Mouse (Mus musculus) activated CD4-positive, CD25-positive, alpha-beta regulatory T cell, adult 4 months (primary cell): Measurements from ENCODE around the gene Dalrd3. TPM values are rescaled to one million over a fixed set of nuclear protein-coding genes. Genes with fewer than 3 reads are reported as not detected.

Source experiments
- ATAC-seq: one replicate; pipeline ENCODE4 v1.8.0; 2017
- polyA plus RNA-seq, 2 experiments: library from polyadenylated mRNA; unstranded; fragments of 100-300 nt; shearing (Covaris generic); gene quantifications; one replicate each; pipeline ENCODE4 v1.2.1; 2017

The Dalrd3 gene
- polyA plus RNA-seq = 10 to 100 TPM; 46.1 to 77.0 TPM

DNA sequence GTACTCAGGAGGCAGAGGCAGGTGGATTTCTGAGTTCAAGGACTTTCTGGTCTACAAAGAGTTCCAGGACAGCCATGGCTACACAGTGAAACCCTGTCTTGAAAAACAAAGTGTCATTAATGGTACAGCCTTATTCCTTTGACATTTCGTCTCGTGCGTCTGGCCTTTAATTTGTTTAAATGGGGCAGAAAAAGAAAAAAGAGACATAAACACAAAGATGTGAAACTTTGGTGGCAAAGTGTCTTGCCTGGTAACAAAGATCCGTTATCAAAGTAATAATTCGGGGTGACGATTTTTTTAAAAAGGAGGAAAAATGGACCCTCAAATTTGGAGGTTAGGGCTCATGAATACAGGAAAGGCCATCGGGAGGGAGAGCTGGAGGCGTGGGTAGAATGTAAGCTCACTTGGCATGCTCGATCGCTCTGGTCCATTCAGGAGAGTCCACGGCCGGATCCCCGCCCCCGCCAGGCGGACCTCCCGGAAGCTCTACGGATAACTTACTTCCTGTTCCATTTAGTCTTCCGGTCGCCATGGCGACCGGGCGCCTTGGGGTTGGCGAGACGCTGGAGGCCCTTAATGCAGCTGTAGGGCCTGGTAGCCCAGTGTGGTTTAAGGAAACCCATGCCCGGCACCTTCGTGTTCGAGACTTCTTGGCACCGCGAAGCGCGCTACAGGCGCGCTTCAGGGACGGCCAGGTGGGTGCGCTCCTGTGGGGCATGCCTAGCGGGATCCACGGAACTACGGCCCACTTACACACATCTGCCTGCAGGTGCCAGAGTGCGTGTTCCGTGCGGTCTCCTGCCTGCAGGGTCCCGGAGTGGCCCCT, at the start of gene Dalrd3:
Gene Dalrd3 (plus strand): TSS at position 506 of the 826 bp plus-strand sequence.
- peak; percentile 61 for ATAC-seq

GRCm38 (mm10) chr9:108521604-108522003, 48.1 kb upstream of the Dalrd3 start:
- ATAC-seq = no peak

GRCm38 (mm10) chr9:108523341-108523740, 46.3 kb upstream of the Dalrd3 start:
- ATAC-seq = no peak

- ATAC-seq = no peak
Measured at GRCm38 (mm10) chr9:108525400-108525799, 44.3 kb upstream of the Dalrd3 start.

DNA sequence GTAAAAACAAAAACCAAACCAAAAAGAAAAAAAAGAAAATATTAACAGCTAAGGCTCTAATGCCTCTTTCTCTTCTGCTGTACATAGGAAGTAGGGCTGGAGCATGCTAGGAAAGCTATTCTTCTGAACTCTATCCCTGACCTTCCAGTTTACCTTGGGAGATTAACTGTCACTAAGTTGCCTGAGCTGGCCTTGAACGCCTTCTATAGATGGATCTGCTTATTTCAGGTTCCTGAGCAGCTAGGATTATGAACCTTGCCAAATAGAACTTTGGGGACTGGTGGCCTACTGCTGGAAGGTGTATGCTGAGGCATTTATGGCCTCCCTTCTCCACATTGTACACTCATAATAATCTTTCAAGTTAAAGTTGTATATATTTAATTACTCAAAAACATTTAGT, 38.7 kb upstream of the Dalrd3 start:
- ATAC-seq = no peak

DNA sequence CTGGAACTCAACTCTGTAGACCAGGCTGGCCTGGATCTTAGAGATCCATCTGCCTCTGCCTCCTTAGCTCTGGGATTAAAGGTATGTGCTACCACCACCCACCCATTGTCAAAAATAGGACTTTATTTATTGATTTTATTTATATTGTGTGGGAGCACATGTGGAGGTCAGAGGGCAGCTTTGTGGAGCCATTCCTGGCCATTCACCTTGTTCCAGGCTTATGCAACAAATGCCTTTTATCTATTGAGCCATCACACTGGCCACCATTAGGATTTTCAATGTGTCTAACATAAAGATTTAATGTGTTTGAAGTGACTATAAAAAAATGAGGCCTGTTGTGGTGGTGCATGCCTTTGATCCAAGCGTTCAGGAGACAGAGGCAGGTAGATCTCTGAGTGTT, 38.2 kb upstream of the Dalrd3 start:
- no peak for ATAC-seq

DNA sequence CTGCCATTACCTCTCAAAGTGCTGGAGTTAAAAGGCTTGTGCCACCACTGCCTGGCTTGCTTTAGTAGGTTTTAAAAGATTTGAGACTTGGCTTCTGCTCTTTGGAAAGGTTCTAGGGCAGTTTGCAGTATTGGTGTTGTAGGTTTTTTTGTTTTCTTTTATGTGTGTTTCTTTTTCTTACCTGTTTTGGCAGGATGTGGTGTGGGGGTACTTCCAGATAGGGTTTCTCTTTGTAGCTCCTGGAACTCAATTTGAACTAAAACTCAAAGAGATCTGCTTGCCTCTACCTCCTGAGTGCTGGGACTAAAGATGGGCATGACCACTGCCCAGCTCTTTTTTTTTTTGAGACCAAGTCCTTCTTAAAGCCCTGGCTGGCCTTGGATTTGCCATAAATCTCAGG, 28.8 kb upstream of the Dalrd3 start:
- ATAC-seq = peak; percentile 57

GRCm38 (mm10) chr9:108545986-108546385, 23.7 kb upstream of the Dalrd3 start:
- no peak for ATAC-seq

GRCm38 (mm10) chr9:108546875-108547274, 22.8 kb upstream of the Dalrd3 start:
- ATAC-seq = no peak

DNA sequence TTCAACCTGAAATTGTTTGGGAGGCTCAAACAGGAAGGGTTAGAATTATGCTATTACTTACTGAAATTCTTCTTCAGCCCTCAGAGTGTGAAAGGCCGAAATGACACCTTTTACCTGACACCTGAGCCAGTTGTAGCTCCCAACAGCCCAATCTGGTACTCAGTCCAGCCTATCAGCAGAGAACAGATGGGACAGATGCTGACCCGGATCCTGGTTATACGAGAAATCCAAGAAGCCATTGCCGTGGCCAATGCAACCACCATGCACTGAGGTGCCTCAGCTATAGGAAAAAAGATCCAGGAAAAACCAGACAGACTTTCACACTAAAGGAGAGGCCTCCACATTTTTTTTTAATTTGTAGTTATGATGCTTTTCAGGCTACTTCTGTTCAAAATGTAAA, 10.5 kb upstream of the Dalrd3 start:
- no peak for ATAC-seq

GRCm38 (mm10) chr9:108560227-108560841, 9.4 kb upstream of the Dalrd3 start, which contains the start of gene Impdh2:
Gene Impdh2 (plus strand): TSS chr9:108560286.
- ATAC-seq = peak; percentile 98

DNA sequence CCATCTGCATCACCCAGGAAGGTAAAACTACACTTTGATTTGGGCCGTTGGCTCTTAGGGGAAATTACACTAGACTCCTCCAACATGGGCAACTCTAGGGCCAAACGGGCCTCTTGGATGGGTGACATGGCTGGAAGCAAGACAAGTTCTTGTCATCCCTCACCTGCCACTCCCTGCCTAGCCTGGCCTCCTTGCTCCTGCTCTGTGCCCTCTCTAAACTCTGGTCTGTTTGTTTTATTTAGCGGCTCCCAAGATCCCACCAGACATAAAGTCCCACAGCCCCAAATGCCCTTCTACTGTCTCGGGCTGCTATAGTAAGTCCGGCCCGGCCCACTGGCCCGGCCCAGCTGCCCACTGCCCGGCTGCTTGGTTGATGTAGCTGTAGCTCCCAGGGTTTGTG, 6.0 kb upstream of the Dalrd3 start:
- ATAC-seq = no peak

DNA sequence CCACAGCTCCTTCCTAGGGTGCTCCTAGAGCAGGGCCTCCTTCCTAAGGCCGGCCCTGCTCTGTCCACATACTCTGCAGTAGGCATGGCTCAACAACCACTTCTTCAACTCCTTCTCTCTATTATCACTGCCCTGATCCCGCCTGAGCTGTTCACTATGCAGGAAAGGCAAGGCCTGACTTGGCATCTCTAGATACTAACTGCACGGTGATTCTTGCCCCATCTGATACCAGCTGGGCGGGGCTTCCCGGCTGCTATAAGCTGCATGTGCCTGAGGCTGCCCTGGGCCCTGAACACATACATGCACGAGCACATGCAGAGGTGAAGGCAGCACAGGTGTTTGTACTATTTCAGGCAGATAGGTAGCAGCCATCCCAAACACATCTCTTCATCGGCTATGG, 5.6 kb upstream of the Dalrd3 start:
- no peak for ATAC-seq

DNA sequence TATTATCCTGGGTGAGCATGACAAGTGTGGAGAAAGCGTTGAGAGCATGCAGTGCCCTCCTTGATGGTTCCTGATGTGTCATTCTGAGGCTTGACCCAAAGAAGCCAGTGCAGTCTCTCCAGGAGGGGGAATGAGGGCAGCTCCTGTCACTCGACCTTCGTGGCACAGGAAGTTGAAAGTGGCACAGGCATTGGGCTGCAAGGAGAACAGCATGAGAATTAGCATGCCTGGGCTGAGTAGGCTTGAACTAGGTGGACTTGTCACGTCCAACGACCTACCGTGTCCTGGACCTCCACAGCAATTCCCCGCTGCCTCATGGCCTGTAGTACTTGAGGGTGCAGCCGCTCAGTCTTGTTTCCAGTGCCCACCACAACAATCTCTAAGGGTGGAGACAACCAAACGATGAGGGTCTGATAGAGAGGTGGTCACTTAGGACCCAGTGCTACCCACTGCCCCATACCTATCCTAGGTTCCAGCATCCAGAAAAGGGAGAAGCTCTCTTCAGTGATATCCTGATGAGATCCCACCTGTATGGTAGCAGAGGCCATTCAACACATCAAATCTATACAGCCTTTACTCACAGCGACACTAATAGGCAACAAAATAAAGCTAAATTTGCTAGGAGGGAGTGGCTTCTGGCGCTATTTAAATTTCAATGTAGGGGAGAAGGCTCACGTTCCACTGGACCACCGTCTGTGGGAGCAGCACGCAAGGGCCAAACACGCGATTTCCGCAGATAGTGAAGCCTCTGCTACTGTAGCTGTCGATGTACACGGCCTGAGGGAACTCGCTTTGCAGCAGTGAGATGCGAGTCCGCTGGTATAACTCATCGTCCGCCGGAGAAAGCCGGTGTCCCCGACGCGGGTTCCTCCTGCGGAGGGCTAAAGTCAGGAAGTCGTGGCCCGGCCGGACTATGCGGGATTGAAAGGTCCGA, 3.5 kb upstream of the Dalrd3 start:
- ATAC-seq = no peak

GRCm38 (mm10) chr9:108566815-108567776, 2.6 kb upstream of the Dalrd3 start, which contains the start of gene Ndufaf3:
Gene Ndufaf3 (minus strand): TSS chr9:108567434.
- peak; percentile 72 for ATAC-seq

DNA sequence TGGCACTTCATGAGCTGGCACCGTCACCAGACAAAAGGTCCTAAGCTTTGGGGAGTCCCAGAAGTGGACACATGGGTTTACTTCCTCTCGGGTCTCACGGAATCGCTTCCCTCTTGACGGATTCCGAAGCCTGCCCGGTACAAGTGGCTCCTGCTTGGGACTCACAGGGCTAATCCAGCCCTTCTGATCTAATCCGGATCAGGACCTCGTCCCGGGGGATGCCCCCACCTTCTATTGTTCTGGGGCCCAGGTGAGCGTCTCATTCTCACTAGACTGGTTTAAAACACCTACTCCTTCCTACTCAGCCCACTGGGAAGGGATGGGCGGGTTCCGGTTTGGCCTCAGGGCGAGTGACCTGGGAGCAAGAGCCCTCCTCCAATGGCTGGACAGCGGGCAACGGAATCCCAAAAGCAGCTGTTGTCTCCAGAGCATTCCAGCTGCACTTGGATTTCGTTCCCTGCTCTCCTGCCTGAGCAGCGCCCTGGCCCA, 1.7 kb upstream of the Dalrd3 start:
- ATAC-seq = no peak

GRCm38 (mm10) chr9:108568511-108568921, 1.2 kb upstream of the Dalrd3 start:
- no peak for ATAC-seq

- no peak for ATAC-seq
Measured at GRCm38 (mm10) chr9:108570207-108570896, 666 bp downstream of the Dalrd3 start.

- ATAC-seq = no peak
Measured at GRCm38 (mm10) chr9:108571401-108571973, 1.8 kb downstream of the Dalrd3 start.

DNA sequence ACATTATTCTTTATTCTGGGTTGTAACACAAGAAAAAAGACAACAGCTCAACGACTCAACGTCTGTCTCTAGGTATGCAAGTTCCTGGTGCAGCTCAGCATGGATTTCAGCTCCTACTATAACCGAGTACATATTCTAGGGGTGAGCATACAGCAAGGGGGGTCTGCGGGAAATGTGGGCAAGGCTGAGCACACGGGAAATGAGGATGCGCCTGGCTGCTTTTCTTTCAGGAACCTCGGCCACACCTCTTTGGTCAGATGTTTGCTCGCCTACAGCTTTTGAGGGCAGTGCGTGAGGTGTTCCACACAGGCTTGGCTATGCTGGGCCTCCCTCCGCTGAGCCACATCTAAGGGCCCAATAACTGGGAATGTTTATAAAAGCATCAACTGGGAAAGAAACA, 2.6 kb downstream of the Dalrd3 start:
- ATAC-seq = no peak
